Mouse (Mus musculus) adrenal gland, postnatal 14 days (tissue): ENCODE results near the gene Tmem205. TPM values are rescaled to one million over a fixed set of nuclear protein-coding genes. Genes with fewer than 3 reads are reported as not detected.

Experiments
- DNase-seq: peaks from one replicate; pipeline ENCODE4 v3.0.0; 2021; ENCODE audit warnings: mixed read lengths
- long read RNA-seq, 2 experiments: library from polyadenylated mRNA; stranded (forward); transcript quantifications; one replicate each; pipeline ENCODE4 v2.0.0; 2021
- total RNA-seq: library from RNA; stranded (reverse); gene quantifications from 2 replicates; pipeline ENCODE4 v1.2.3, GENCODE M21; 2021

The Tmem205 gene
- total RNA-seq, result 203 and 258 TPM in 2 replicates
- long read RNA-seq, experiment 1, transcript Tmem205-203 (4 exons, 879 nt), result minor isoform, 8 of 303 reads
- long read RNA-seq, experiment 1, transcript Tmem205-201 (4 exons, 785 nt), result major isoform, 164 of 303 reads
- long read RNA-seq, experiment 1, partial matches to known transcripts, result 17 of 303 reads
- long read RNA-seq, experiment 1, other reads (novel, unspliced or antisense), result 103 of 303 reads
- long read RNA-seq, experiment 2, transcript Tmem205-205 (1 exons, 877 nt), result minor isoform, 5 of 259 reads
- long read RNA-seq, experiment 2, transcript Tmem205-201 (4 exons, 785 nt), result major isoform, 176 of 259 reads
- long read RNA-seq, experiment 2, partial matches to known transcripts, result 9 of 259 reads
- long read RNA-seq, experiment 2, other reads (novel, unspliced or antisense), result 61 of 259 reads

GRCm38 (mm10) chr9:21927208-21927753 lies at the start of gene Tmem205, which contains the start of gene Ccdc159:
Gene Tmem205 (minus strand): TSS chr9:21927556.
Gene Ccdc159 (plus strand): TSS chr9:21927471.
- DNase-seq, result peak; percentile 96

- no peak for DNase-seq
Measured at GRCm38 (mm10) chr9:21976626-21977175, 49.3 kb upstream of the Tmem205 start.

GRCm38 (mm10) chr9:21969304-21969703 lies 41.9 kb upstream of the Tmem205 start:
- no peak for DNase-seq

- no peak for DNase-seq
Measured at GRCm38 (mm10) chr9:21968883-21969282, 41.5 kb upstream of the Tmem205 start.

GRCm38 (mm10) chr9:21963417-21963816 lies 36.1 kb upstream of the Tmem205 start, which contains the start of gene Epor:
Gene Epor (minus strand): TSS chr9:21963506.
- peak; percentile 71 for DNase-seq

- peak; percentile 71 for DNase-seq
Measured at GRCm38 (mm10) chr9:21962416-21963059, 35.2 kb upstream of the Tmem205 start.

GRCm38 (mm10) chr9:21962010-21962409 lies 34.7 kb upstream of the Tmem205 start:
- no peak for DNase-seq

GRCm38 (mm10) chr9:21961366-21961980 lies 34.1 kb upstream of the Tmem205 start:
- no peak for DNase-seq

- DNase-seq, result peak; percentile 51
Measured at GRCm38 (mm10) chr9:21960558-21961208, 33.3 kb upstream of the Tmem205 start.

- DNase-seq, result no peak
Measured at GRCm38 (mm10) chr9:21960135-21960534, 32.8 kb upstream of the Tmem205 start.

GRCm38 (mm10) chr9:21959244-21959643 lies 31.9 kb upstream of the Tmem205 start:
- DNase-seq, result no peak

GRCm38 (mm10) chr9:21958372-21958771 lies 31.0 kb upstream of the Tmem205 start:
- no peak for DNase-seq

- peak; percentile 97 for DNase-seq
Measured at GRCm38 (mm10) chr9:21955570-21956281, 28.4 kb upstream of the Tmem205 start, which contains the start of gene Swsap1. Gene Swsap1 (plus strand): TSS chr9:21955755.

GRCm38 (mm10) chr9:21955225-21955569 lies 27.8 kb upstream of the Tmem205 start:
- DNase-seq, result no peak

- DNase-seq, result no peak
Measured at GRCm38 (mm10) chr9:21954635-21955034, 27.3 kb upstream of the Tmem205 start.

GRCm38 (mm10) chr9:21953600-21953999 lies 26.2 kb upstream of the Tmem205 start:
- no peak for DNase-seq

- no peak for DNase-seq
Measured at GRCm38 (mm10) chr9:21951977-21952376, 24.6 kb upstream of the Tmem205 start.

GRCm38 (mm10) chr9:21950322-21950721 lies 23.0 kb upstream of the Tmem205 start:
- DNase-seq, result peak; percentile 85

- DNase-seq, result no peak
Measured at GRCm38 (mm10) chr9:21948790-21949189, 21.4 kb upstream of the Tmem205 start.

- DNase-seq, result no peak
Measured at GRCm38 (mm10) chr9:21948146-21948545, 20.8 kb upstream of the Tmem205 start.

- DNase-seq, result no peak
Measured at GRCm38 (mm10) chr9:21947540-21948130, 20.3 kb upstream of the Tmem205 start.
